Mouse (Mus musculus) T-helper 1 cell (primary cell): Measurements from ENCODE around the gene Dhx8.

Source experiments
- in situ Hi-C: fragments of 300-600 bp; cut with MboI, MseI; formaldehyde crosslinking; loops from one replicate; pipeline ENCODE4 v1.15.1; 2025; ENCODE audit warnings: high pct_unique_total_duplicates

Gene Dhx8

GRCm38 (mm10) chr11:101798083-101798482, 65.4 kb downstream of the Dhx8 start:
- in situ Hi-C loops = no loop called here

- in situ Hi-C loops = no loop called here
Observed at GRCm38 (mm10) chr11:101801386-101801785, 68.7 kb downstream of the Dhx8 start.

- in situ Hi-C loops = no loop called here
Observed at GRCm38 (mm10) chr11:101805113-101805704, 72.5 kb downstream of the Dhx8 start.

GRCm38 (mm10) chr11:101806741-101807140, 74.0 kb downstream of the Dhx8 start:
- in situ Hi-C loops = no loop called here

- in situ Hi-C loops = no loop called here
Observed at GRCm38 (mm10) chr11:101807266-101807665, 74.5 kb downstream of the Dhx8 start.

GRCm38 (mm10) chr11:101809060-101809828, 76.5 kb downstream of the Dhx8 start:
- in situ Hi-C loops = no loop called here

- in situ Hi-C loops = loop anchor here (5.0 to 10.0 kb wide), 2 partner anchors 99 to 1438 kb away; no protein-coding TSS in a partner anchor
Observed at GRCm38 (mm10) chr11:101813259-101813658, 80.5 kb downstream of the Dhx8 start.

GRCm38 (mm10) chr11:101814375-101815102, 81.8 kb downstream of the Dhx8 start:
- in situ Hi-C loops = loop anchor here (5.0 to 10.0 kb wide), 2 partner anchors 98 to 1440 kb away; no protein-coding TSS in a partner anchor

GRCm38 (mm10) chr11:101815103-101816085, 82.7 kb downstream of the Dhx8 start:
- in situ Hi-C loops = loop anchor here (10.0 kb wide), 1 partner anchor 1441 kb away; no protein-coding TSS in a partner anchor
